ENCODE assay signal across 8 mouse cellular contexts in genomic region chr9:99242035-99242434, GRCm38 (mm10). TPM values are rescaled to one million over a fixed set of nuclear protein-coding genes. Genes with fewer than 3 reads are reported as not detected.
DNase-seq lines count a peak whose midpoint lies in the region; ATAC-seq and TF ChIP-seq lines count a peak whose summit lies in the region.

No protein-coding gene starts in this region.

- DNase-seq in G1E (ENCODE audit: low spot score) = no peak
- DNase-seq in adrenal gland, postnatal 36 days = peak; percentile 64 to 65
- DNase-seq in embryonic facial prominence, embryonic 14.5 days (ENCODE audit: low spot score) = peak; percentile 74
- peak; percentile 84 for DNase-seq in hindbrain, embryonic 11.5 days (ENCODE audit: low spot score)
- peak; percentile 52 for DNase-seq in layer of hippocampus, adult 9-11 months
- DNase-seq in lung, postnatal 14 days = peak; percentile 64
- peak; percentile 48 for DNase-seq in right cerebral cortex, postnatal 25 days

- 4% methylated on average over 7 of the region's 7 CpGs for WGBS in embryonic facial prominence, embryonic 14.5 days
- WGBS in hindbrain, embryonic 11.5 days = 4% methylated on average over 7 of the region's 7 CpGs

- H3K4me1 ChIP-seq in G1E (ENCODE audit: insufficient read depth, low read depth, low read length) = peaks cover 71% of the 10 kb centered on the region
- H3K4me1 ChIP-seq in embryonic facial prominence, embryonic 14.5 days (ENCODE audit: control insufficient read depth, insufficient read depth, low read length) = no peaks in the 10 kb centered on the region
- no peaks in the 10 kb centered on the region for H3K4me1 ChIP-seq in hindbrain, embryonic 11.5 days (replicated peaks; ENCODE audit: control insufficient read depth, insufficient read depth, low read length)

- H3K4me3 ChIP-seq in G1E (ENCODE audit: low read depth, low read length) = peak overlapping the region; percentile 53; the same call in 1 of the 2 replicates
- H3K4me3 ChIP-seq in embryonic facial prominence, embryonic 14.5 days (ENCODE audit: low read depth, low read length) = no peak overlapping the region
- no peak overlapping the region for H3K4me3 ChIP-seq in hindbrain, embryonic 11.5 days (ENCODE audit: low read depth, low read length)

- H3K36me3 ChIP-seq in G1E (replicated peaks) = peaks cover 12% of the 10 kb centered on the region
- no peaks in the 10 kb centered on the region for H3K36me3 ChIP-seq in embryonic facial prominence, embryonic 14.5 days (ENCODE audit: control insufficient read depth, insufficient read depth, low read length)
- H3K36me3 ChIP-seq in hindbrain, embryonic 11.5 days (ENCODE audit: control insufficient read depth, insufficient read depth, low read length) = no peaks in the 10 kb centered on the region

- H3K9me3 ChIP-seq in G1E (replicated peaks) = no peaks in the 10 kb centered on the region
- H3K9me3 ChIP-seq in embryonic facial prominence, embryonic 14.5 days (ENCODE audit: control insufficient read depth, low read length) = no peaks in the 10 kb centered on the region
- no peaks in the 10 kb centered on the region for H3K9me3 ChIP-seq in hindbrain, embryonic 11.5 days (ENCODE audit: control insufficient read depth, low read length)

- ATAC-seq in G1E (ENCODE audit: extremely low read depth, insufficient number of reproducible peaks, low FRiP score, poor library complexity, severe bottlenecking) = no peak
- ATAC-seq in embryonic facial prominence, embryonic 14.5 days (ENCODE audit: low read depth) = no peak
- peak; percentile 25; the same call in 1 of the 2 replicates for ATAC-seq in hindbrain, embryonic 11.5 days (ENCODE audit: low FRiP score)
- no peak for ATAC-seq in activated CD4-positive, CD25-positive, alpha-beta regulatory T cell, adult 4 months

- peak overlapping the region; percentile 70 for H3K4me2 ChIP-seq in embryonic facial prominence, embryonic 14.5 days (ENCODE audit: low read depth, low read length)
- H3K4me2 ChIP-seq in hindbrain, embryonic 11.5 days (replicated peaks; ENCODE audit: low read depth, low read length) = no peak overlapping the region

- H3K9ac ChIP-seq in embryonic facial prominence, embryonic 14.5 days (ENCODE audit: low read depth, low read length) = no peak overlapping the region
- H3K9ac ChIP-seq in hindbrain, embryonic 11.5 days (ENCODE audit: low read depth, low read length) = no peak overlapping the region

- no peaks in the 10 kb centered on the region for H3K27me3 ChIP-seq in G1E (ENCODE audit: insufficient read depth, low read length)
- H3K27me3 ChIP-seq in embryonic facial prominence, embryonic 14.5 days (replicated peaks; ENCODE audit: control insufficient read depth, insufficient read depth, low read length) = no peaks in the 10 kb centered on the region
- no peaks in the 10 kb centered on the region for H3K27me3 ChIP-seq in hindbrain, embryonic 11.5 days (ENCODE audit: control insufficient read depth, insufficient read depth, low read length)

- H3K27ac ChIP-seq in embryonic facial prominence, embryonic 14.5 days (replicated peaks; ENCODE audit: low read depth, low read length) = no peak overlapping the region
- no peak overlapping the region for H3K27ac ChIP-seq in hindbrain, embryonic 11.5 days (ENCODE audit: low read depth, low read length)

- peak; percentile 90 for TF ChIP-seq CTCF in G1E (IDR thresholded peaks at IDR 0.05; ENCODE audit: low read depth, low read length)

RNA-seq across cellular contexts. Expression of gene Cep70, which starts 1.1 kb away (rescaled TPM):
- total RNA-seq in G1E (2014; fragmentation: Nextera tagmentation) (126 and 147 TPM in 2 replicates), G1E (2017) (36.4 and 45.5 TPM in 2 replicates)
- polyA plus RNA-seq in G1E (2012) = 2.3 and 4.2 TPM in 2 replicates
- total RNA-seq in adrenal gland, postnatal 36 days (2021) = 1 to 10 TPM; 6.8 to 7.5 TPM
- 22.2 and 27.3 TPM in 2 replicates for polyA plus RNA-seq in embryonic facial prominence, embryonic 14.5 days (2014; fragmentation: Nextera tagmentation; extraction: Ambion mirVana)
- 48.5 and 51.0 TPM in 2 replicates for polyA plus RNA-seq in hindbrain, embryonic 11.5 days (2014; fragmentation: Nextera tagmentation; extraction: Ambion mirVana)
- 10 to 100 TPM; 16.7 to 17.8 TPM for polyA plus RNA-seq in activated CD4-positive, CD25-positive, alpha-beta regulatory T cell, adult 4 months (2017; shearing (Covaris generic))

RNA-seq across cellular contexts. Expression of gene Faiml, which starts 5.0 kb away (rescaled TPM):
- total RNA-seq in G1E (2014; fragmentation: Nextera tagmentation) (not detected in 2 replicates), G1E (2017) (0.35 TPM in 1 of 2 replicates, not detected in the other)
- not detected in 2 replicates for polyA plus RNA-seq in G1E (2012)
- total RNA-seq in adrenal gland, postnatal 36 days (2021) = not detected
- not detected in 2 replicates for polyA plus RNA-seq in embryonic facial prominence, embryonic 14.5 days (2014; fragmentation: Nextera tagmentation; extraction: Ambion mirVana)
- not detected in 2 replicates for polyA plus RNA-seq in hindbrain, embryonic 11.5 days (2014; fragmentation: Nextera tagmentation; extraction: Ambion mirVana)
- polyA plus RNA-seq in activated CD4-positive, CD25-positive, alpha-beta regulatory T cell, adult 4 months (2017; shearing (Covaris generic)) = not detected
